Mouse (Mus musculus) cerebellum, adult 11 months (tissue): ENCODE measurements around the gene Cd37.

ENCODE experiments used
- DNase-seq: peaks from one replicate; pipeline ENCODE4 v3.0.0; 2022

Gene Cd37

DNA sequence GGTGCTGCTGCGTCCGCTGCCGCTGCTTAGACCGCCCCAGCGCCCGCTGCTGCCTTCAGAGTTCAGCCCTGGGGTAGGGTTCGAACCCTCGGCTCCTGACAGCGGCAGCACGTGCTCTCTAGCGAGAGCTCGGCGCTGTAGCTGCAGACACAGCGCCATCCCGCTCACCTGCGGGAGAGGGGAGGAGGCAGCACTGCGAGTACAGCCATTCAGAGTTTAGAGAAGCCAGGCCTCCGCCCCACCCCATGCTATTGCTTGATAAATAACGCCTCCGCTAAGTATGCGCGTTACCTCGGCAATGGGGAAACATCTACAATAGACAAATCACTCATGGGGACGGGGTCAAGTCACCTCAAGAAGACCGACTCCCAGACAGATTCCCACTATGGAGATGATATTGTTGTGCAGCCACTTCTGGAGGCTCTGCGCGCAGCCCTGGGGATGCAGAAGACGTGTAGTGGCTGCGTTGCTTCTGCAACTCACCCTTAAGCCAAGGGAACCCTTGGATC is 4.5 kb downstream of the Cd37 start:
- no peak for DNase-seq

DNA sequence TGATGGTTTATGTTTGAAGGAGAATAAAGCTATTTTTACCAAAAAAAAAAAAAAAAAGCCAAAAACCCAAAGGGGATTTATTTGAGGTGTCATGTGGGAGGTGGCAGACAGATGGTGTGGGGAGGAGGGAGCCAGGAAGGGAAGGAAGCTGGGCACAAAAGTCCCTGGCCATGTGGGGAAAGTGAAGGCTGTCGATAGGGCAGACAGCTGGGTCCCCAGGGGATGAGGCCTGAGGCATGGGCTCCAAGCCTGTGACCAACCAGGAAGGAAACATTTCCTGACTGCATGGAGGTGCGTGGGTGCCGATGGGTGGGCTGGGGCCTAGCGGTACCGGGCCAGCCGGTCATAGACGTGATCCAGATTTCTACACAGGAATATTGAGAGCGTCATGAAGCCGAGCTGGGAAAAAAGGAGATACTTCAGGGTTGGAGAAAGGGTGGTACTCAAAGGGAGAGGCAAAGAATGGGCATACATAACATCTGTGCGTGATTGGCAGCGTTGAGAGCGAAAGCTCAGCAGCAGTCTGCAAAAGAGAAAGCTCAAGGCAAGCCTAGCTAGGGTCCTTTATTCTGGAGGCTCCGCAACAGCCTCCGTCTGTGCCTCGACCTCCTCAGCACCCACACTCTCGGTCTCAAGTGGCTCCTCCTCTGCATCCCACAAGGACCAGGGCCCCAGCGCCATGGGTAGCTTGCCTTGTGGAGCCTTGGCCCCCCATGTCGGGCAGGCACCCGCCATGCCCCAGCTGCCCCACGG is 5.2 kb downstream of the Cd37 start:
- peak; percentile 18 for DNase-seq

DNA sequence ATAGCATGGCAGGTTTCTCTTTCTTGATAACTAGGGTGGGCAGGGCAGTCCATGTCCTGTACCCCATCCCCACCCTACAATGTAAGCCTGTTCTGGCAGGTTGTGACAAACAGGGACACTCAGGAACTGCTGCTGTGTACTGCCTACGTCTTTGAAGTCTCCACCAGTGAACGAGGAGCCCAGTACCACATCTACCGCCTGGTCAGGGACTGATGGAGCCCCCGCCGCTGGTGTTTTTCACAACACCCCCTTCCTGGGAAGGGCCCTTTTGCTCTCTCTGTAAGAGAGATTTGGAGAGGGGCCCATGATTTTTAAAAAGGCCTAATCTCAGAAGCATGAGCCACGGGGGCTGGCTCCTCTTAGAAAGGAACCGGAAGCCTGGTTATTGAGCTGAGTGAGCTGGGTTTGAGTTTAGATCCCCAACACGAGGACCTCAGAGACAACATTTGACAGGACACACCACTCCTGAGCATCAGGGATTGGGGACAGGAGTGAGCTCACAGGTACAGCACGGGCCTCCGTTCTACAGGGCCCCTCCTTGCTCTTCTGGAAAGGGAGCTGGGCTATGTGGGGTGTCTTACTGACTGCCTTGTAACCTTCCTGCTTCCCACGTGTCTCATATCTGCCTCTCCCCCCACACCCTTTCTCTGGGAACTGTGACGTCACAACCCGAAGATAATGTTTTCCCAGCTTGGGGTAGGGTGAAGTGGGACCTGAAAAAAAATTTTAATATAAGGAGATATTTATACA is 6.0 kb downstream of the Cd37 start:
- no peak for DNase-seq

DNA sequence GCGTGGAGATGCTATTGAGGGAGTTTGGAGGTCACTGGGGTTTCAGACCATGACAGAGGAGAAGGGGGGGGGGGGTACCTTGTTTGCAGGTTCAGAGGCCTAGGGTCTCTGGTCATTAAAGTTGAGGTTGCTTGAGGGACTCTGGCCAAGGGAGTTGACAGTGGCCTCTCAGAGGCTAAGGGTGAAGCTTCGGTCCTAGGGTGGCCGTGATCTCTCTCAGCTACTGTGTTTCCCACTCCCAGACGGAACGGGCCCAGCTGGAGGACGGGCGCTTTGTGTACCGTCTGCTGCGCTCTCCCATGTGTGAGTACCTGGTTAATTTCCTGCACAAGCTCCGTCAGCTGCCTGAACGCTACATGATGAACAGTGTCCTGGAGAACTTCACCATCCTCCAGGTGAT is 7.0 kb downstream of the Cd37 start:
- no peak for DNase-seq

DNA sequence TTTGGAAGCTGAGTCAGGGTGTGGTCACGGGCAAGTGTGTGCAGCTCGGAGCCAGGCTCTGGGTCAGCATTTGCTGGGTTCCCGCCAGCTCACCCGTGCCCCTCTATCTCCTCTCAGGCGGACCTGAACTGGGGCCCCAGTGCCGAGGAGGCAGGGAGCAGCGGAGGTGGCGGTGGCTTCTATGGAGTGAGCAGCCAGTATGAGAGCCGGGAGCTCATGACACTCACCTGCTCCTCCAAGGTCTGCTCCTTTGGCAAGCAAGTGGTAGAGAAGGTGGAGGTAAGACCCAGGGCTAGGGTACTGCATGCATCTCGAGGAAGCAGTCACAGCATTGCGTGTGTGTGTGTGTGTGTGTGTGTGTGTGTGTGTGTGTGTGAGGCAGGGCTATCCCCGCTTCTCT is 7.7 kb downstream of the Cd37 start:
- no peak for DNase-seq

DNA sequence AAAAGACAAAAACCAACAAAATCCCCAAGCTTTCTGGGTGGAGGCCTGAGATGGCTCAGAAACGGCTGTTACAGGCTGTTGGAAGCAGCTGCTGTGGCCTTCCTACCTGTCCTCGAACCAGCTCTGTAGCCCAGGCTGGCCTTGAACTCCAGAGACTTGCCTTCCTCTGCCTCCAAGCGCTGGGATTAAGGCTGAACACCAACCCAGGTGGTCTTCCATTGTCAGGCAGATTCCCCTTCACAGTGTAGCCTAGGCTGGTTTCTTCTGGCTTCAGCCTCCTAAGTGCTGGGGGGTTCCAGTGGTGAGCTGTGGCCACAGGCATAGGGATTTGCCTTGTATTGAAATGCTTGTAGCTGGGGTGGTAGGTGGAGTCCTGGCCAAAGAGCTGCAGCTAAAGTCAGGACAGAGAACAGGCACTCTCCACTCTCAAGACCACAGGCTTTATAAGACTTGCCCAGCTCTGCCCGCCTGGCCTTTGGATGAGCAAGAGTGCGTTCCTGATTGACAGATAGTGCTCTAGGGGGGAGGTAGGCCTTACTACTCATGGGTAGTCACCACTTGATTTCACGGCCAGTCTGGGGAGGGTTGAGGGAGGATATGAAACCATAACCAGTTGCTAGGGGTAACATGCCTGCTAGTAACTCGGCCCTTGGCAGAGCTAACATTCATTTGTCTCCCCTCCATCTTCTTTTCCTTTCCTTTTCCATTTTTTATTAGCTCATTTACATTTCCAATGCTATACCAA is 9.3 kb downstream of the Cd37 start:
- no peak for DNase-seq

DNA sequence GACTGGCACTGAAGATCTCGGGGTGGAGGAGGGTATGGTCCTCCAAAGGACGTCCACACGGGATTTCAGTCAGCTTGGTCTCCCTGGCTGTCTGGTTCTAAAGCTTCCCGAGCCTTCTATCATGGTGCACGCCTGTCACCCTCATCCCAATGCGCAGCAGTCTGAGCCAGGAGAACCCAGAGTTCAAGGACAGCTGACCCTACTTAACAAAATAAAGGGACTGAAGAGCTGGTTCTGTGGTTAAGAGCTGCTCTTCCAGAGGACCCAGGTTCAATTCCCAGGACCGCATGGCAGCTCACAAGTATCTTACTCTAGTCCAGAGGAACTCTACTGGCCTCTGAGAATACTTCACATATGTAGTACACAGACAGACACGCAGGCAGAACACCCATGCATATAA is 9.9 kb downstream of the Cd37 start:
- no peak for DNase-seq

DNA sequence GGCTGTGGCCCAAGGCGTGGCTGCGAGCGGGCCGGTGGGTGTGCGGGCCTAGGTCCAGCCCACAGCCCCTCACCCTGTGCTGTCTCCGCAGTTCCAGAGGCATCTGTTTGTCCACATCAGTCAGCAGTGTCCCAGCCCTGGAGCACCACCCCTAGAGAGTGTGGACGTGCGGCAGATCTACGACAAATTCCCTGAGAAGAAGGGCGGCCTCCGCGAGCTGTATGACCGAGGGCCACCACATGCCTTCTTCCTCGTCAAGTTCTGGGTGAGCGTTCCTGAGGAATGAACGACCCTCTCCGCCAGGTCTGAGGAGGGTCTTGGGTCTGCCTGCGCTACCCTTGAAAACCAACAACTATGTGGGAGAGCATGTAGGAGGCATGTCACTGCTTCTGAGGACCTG is 10.4 kb downstream of the Cd37 start:
- DNase-seq, result no peak

DNA sequence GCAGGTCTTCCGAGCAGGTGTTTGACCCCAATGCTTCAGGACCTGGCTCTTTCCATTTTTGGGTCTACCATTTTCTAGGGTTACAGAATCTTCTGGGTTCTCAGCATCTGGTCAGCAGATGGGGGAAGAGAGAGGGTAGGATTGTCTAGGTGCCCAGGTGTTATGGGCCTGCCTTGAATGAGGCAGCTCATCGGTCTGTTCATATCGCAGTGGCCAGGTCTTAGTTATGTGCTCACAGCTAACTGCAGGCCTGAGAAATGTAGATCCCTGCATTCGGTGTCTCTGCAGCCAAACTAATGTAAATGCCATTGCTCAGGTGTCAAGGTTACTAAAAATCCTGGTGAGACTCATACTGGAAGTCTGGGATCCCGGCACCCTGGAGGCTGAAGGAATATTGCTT is 12.5 kb downstream of the Cd37 start:
- no peak for DNase-seq

DNA sequence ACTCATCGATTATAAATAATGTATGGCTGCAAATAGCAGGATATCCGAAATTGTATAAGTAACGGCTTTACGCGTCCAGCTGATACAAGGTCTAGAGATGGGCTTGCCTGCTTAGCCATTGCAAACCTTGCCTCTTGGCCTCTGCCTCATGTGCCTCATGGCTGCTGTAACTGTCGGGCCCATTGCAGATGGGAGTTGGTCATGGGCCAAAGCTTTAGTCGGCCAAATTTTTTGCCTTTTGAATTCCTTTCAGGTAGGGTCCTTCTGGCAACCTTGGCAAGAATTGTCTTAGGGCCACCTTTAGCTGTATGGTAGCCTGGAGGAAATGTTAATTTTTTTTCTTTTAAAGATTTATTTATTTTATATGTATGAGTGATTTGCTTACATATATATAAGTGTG is 14.1 kb downstream of the Cd37 start:
- no peak for DNase-seq

DNA sequence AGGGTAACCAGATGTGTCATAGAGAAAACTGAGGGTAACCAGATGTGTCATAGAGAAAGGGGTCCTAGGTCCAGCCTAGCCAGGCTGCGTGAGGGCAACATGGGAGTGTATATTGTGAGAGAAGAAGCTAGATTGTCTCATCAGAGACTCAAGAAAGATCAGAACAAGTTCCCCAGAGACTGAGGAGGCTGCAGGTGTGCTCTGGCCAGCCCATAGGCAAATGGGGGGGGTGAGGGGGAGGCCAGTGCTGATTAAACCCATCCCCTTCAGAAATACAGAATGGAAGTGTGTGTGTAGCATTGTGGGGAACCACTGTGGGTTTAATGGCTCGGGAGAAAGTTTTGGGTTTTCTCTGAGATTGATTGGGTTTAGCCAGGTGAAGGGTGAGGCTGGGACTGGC is 17.2 kb downstream of the Cd37 start:
- DNase-seq, result no peak

DNA sequence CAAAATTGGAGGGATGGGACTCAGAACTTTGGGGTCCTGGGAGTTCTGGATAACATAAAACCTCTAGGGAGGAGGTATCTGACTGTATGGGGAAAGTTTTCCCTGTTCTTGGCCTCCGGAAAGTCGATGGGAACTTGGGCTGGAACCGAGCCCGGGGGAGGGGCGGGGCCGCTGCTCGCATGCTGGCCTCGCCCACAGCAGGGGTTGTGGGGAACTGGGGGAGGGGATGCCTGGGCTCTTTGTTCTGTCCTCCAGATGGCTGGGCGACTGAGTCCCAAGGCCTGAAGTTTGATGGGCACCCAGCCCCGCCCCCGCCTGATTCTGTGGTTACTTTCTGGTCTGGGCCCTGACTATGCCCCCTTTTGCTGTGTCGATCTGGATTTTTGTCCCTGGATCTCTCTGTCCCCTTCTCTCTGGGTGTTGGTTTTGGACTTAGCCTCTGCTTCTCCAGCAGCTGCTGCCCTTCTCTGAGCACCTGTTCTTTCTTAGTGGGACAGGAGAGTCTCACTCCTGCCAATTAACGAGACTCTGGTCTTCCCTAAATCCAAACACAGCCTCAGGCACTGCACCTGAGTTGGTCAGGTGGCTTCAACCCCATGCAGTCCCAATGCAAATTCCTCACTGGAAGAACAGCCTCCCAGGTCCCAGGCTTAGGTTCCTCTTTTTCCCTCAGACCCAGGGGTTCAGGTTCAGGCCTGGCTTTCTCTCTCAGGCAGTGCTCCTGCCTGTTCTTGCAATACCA is 22.3 kb downstream of the Cd37 start:
- no peak for DNase-seq

DNA sequence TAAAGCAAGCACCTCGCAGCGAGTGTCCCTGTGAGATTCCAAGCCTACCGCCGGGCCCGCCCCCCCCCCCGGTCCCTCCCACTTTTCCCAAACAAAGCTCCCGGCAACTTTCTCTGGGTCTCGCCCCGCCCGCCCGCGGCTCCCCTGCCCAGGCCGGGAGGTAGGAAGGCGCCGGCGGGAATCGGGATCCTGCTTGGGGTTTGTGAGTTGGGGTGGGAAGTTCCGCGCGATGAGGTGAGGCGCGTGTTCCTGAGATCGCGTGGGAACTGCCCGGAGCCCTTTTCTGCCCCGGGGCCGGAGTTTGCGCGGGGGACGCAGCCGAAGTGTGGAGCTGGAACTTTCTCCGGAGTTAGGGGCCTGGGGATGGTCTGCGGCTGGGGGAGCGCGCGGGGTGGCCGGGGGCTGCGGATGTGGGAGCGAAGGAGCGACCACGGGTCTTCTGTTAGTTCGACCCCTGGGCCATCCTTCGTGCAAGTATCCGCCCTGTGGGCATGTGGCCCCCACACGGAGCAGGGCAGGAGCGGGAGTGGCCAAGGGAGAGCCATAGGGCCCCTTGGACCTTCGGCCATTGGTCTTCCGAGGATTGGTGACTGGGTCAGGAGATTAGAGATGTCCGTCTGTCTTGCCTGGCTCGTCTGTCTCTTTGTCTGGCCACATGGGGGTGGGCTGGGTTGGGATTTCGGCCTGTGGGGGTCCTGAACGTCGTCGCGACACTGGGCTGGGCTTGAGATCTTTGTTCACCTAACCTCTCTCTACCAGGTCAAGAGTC is 23.1 kb downstream of the Cd37 start, which contains the start of gene Tead2:
TSS of gene Tead2 (plus strand) at position 81 of the 769 bp plus-strand sequence.
- DNase-seq, result no peak

DNA sequence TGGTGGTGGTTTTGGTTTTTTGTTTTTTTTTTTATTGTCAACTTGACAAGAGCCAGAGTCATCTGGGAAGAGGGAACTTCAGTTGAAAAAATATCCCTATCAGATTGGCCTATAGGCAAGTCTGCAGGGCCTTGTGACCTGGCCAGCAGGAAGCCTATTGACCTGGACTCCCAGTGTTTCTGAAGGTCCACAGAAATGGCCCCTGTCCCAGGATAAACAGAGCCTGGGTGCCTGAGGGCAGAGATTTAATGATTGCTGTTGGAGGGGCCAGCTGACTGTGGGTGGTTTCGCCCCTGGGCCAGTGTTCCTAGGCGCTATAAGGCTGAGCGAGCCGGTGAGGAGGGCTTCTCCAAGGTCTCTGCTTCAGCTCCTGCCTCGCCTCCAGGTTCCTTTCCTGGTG is 25.2 kb downstream of the Cd37 start:
- no peak for DNase-seq

DNA sequence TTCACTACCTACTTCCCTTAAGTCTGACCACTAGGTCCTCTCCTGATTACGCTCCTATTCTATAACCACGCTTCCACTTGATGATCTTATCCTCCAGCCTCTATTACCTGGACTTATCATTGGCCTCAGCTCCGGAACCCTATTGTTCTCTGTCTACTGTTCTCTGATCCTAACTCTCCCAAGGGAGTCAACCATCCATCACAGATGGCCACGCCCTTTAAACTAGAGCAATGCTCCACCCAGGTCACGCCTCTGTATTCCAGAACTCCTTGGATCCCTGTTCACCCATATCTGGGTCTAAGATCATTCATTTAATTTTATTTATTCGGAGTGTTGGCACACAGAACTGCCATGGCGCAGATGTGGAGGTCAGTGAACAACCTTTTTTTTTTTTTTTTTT is 26.6 kb downstream of the Cd37 start:
- no peak for DNase-seq

DNA sequence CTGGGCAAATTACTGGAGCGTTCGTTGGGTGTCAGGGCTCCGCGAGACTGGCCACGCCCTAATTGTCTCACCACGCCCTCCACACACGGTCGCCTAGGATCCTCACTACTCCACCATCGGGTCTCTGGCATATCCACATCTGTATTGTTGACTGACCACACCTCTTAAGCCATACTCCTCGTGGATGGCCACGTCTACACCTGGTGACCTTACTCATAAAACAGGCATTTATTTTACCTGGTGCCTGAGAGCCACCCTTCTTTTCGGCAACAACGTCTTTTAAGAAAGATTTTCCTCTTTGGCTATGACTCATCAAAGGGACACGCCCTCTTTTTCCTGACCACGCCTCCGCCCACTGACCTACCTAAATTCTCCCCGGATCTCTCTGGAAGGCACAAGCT is 27.1 kb downstream of the Cd37 start, which contains the start of gene Dkkl1:
TSS of gene Dkkl1 (minus strand) at position 297 of the 401 bp plus-strand sequence.
- DNase-seq, result no peak

DNA sequence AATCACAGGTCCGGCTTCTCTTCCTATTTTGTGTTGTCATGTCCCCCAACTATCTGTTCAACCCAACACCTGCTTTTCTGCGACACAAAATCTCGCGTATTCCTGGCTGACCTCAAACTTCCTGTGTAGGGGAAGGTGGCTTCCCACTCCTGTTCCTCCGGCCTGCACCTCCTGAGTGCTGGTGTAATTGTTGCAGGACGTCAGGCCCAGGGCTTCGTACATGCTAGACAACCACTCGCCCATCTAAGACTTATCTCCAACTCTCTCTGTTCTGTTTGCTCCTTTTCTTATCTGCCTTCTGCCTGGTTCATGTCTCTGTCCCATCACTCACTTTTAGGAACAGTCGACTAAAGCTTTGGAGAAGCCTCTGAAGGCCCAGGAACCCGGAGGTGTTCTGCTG is 27.8 kb downstream of the Cd37 start:
- DNase-seq, result no peak

DNA sequence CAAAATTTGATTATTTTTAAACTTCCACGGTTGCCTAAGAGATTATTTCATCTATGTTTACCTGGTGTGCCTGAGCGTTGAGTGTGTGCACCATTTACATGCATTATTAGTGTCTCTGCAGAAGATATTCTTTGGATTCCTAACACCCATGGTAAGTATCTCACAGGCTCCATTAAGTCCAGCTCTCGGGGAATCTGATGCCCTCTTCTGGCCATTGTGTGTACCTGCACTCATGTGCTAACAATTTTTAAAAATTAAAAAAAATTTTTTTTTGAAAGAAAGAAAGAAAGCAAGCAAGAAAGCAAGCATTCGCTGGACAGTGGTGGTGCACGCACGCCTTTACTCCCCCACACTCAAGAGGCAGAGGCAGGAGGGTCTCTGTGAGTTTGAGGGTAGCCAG is 30.7 kb downstream of the Cd37 start:
- no peak for DNase-seq

DNA sequence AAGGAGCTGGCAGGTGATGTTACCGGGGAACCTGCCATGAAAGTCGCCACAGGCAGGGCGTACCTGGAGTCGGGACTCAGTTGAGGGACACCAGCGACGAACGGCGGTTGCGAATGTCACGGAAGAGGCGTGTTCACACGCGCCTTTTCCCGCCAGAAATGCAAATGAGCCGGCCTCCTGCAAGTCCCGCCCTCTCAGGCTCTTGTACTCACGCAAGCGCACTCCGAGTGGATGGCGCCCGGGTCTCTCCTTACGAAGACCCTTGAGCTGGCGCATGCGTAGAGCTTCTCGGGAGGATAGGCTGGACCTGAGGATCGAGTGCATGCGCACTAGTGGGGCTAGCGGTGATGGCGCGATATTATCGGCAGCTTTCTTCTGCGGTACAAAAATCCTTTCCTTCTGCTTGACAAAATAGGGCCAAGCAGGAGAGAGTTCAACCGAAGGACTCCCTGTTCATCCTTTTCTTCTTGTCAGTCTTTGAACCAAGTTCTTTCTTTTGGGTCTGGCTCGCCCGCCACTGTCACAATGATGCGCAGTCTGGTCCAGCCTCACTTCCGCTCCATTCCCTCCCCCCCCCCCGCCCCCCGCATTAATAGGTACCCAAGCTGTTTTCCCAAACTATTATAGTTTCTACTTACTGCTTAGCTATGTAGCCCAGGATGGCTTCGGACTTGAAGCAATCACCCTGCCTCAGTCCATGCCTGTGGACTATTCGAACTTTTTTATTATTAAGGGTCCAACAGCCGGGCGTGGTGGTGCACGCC is 34.4 kb downstream of the Cd37 start, which contains the start of gene Ccdc155:
TSS of gene Ccdc155 (minus strand) at position 513 of the 764 bp plus-strand sequence.
- DNase-seq, result peak; percentile 94

DNA sequence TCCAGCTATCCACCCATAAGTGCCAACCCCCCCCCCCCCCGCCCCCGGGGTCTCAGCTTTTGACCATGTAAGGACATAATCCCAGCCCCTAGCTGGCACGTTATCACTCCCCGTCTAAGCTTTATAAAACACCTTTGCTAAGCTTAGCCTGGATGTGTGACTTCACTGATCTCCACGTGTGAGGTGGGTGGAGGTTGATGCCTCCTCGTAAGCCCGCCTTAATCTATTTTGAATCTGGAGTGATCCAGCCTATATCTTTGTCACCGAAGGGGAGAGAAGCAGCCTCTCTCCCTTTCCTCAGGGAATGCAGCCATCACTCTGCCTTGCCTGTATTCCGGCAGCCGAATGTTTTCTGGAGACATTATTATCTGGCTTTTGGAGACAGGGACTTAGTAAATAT is 36.3 kb downstream of the Cd37 start:
- DNase-seq, result no peak

DNA sequence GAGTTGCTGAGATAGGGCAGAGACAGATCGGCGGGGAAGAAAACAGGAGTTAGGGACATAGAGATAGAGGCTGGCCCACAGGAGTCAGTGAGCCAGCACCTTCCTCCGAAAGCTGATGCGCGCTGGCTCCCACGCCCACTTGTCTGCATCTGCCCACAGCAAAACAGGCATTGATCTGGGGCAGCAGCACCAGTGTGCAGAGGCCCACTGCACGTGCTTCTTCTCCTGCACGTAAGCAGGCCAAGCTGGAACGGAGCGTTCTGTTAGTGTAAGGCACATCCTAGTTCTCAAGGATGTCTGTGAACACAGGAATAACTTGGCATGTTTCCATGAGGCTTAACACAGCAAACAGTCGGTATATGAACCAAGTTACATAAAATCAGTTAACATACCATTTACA is 40.0 kb downstream of the Cd37 start:
- peak; percentile 30 for DNase-seq
